Mouse (Mus musculus): ENCODE data around the gene Pde2a.

The Pde2a gene

DNA sequence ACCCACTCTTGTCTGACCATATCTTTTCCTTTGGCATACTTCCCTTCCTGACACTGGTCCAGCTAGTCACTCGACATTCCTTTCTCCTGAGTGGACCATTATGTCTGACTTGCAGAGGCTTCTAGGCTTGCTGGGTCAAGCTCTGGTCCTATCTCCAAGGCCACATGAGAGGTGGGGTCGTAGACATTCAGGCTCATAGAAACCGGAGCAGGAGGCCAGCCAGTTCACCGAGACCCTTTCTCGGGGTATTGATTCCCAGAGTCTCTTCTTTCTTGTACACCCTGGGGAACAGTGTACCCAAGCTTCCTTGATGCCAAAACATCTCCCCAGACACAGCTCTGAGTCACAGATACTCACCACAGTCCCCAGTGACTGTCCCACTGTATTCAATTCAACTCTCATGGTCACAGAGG, 52.9 kb downstream of the Pde2a start:
- no peak for DNase-seq (ENCODE audit: low spot score)

GRCm38 (mm10) chr7:101476028-101476427, 54.5 kb downstream of the Pde2a start:
- DNase-seq (ENCODE audit: low spot score) = no peak

DNA sequence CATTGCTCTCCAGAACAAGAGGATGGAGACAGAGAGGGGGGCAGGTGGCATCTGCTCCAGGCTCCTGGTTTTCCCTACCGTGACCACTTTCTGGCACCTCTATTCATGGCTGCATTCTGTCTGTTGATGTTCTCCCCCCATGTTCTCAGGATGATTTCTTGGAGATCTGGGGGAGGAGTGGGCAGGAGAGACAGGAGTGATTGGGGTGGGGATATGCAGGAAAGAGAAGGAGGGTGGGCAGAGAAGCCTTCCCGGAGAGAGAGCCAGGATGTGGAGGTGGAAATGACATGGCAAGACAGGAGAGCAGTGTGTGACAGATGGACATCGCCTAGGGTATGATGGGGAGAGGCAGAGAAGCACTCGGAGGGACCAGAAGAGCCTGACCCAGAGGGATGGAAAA, 55.0 kb downstream of the Pde2a start:
- no peak for DNase-seq (ENCODE audit: low spot score)

DNA sequence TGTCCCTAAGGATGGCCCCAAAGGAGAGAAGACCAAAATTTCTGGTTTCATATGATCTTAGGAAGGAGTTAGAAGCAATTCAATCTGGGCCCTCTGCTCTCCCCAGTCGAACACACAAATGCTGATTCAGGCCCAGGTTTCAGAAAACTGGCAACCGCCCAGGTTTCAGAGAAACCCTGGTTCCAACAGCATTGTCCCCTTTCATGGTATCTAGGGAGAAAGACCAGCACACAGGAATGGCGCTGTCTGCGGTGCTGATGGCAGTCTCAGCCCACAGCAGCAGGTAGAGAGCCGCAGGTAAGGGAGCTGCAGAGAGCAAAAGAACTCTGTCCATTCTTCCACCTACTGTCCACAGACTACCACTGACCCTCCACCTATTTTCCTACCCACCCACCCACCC, 55.7 kb downstream of the Pde2a start:
- DNase-seq (ENCODE audit: low spot score) = no peak

DNA sequence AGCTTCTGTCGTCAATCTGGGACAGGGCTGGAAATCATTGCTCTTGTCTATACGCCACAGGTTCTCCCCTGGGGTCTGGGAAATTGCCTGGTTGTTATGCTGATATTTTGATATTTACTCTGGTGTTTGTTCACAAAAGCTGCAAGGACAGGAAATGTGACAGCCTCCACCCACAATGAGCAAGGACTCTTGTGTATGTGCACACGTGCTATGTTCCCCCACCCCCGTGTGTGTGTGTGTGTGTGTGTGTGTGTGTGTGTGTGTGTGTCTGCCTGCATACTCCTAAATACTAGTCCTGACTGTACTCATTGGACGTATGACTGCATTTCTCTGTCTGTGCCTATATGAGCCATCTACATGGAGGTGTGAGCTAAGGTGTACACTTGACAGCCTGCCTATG, 56.6 kb downstream of the Pde2a start:
- DNase-seq (ENCODE audit: low spot score) = no peak

DNA sequence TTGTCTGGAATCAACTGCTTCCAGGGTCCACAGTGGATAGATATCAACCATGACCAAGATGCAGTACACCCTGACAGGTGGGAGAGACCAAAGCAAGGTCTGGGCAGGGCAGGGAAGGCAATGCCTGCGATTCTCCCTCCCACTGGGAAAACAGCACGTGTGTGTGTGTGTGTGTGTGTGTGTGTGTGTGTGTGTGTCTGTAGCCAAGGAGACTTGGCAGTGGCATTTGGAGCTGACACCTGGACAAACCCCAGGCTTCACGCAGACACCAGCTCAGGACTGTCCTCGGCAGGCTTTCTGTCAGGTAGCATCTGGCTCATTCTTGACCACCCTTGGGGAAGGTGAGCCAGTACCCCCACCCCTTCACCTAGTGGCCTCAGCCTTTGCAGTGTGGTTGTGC, 58.4 kb downstream of the Pde2a start:
- DNase-seq (ENCODE audit: low spot score) = no peak

GRCm38 (mm10) chr7:101480671-101481070, 59.2 kb downstream of the Pde2a start:
- DNase-seq (ENCODE audit: low spot score) = no peak

DNA sequence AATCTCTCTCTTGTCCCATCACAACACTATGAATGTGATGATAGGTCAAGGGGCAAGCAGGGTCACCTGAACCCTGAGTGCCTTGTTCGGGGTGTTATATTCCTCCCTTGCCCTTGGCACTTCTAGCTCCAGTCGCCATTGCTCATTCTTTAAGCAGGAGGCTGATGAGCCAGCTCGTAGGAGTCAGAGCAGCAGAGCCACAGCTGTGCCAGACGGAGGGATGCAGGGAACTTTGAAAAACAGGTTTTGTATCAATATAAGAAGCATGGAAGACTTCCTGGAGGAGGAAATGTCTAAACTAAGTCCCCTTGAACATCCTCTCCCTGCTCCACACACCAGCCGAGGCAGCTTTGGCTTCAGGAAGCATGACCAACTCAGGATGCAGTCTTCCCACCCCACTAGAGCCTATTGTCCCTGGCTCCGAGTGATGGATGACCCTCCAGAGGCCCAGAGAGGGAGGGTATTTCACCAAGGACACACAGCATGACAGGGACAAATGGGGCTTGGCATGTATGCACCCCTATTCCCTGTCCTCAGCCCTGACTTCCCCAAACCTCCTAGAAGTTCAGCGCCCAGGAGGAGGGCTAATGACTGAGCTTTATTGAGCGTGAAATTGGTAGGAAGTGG, 60.5 kb downstream of the Pde2a start:
- no peak for DNase-seq (ENCODE audit: low spot score)

GRCm38 (mm10) chr7:101482499-101483081, 61.1 kb downstream of the Pde2a start:
- DNase-seq (ENCODE audit: low spot score) = no peak

GRCm38 (mm10) chr7:101483498-101484115, 62.1 kb downstream of the Pde2a start:
- DNase-seq (ENCODE audit: low spot score) = no peak

DNA sequence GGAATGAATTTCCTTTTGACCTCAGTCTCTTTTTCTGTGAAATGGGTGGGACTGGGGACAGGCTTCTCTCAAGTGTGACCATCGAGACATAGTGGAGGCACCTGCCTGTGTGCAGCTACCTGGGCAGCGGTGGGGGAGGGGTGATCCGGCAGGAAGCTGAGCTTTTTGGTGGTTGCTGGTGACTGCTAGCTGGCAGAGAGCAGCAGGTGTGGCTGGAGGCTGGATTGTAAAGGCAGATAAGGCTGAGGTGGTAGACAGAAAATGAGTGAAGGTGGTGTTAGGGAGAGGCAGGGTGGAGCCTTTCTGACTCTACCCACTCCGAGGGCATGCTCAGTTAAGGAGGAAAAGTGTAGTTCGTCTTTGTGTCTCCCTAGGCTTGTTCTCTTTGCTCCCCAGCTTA, 65.6 kb downstream of the Pde2a start:
- no peak for DNase-seq (ENCODE audit: low spot score)

- no peak for DNase-seq (ENCODE audit: low spot score)
These were observed 69.5 kb downstream of the Pde2a start for GRCm38 (mm10) chr7:101490952-101491351.

DNA sequence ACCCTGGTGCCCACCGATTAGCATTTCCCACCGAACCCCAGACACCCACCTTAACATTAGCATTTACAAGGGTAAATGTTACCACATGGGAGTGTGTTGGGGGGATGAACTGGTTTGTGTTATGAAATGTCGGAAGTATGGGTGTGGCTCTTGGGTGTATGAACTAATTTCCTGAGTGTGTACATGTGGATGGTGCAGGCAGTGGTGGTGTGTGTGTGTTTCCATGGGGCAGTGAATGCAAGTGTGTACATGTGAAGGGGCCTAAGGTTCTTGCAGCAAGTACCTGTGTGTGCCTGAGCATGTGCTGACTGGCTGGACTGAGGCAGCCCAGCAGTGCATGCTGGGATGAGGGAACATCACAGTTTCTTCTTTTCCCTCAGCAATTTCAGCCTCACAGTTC, 76.9 kb downstream of the Pde2a start:
- no peak for DNase-seq (ENCODE audit: low spot score)

DNA sequence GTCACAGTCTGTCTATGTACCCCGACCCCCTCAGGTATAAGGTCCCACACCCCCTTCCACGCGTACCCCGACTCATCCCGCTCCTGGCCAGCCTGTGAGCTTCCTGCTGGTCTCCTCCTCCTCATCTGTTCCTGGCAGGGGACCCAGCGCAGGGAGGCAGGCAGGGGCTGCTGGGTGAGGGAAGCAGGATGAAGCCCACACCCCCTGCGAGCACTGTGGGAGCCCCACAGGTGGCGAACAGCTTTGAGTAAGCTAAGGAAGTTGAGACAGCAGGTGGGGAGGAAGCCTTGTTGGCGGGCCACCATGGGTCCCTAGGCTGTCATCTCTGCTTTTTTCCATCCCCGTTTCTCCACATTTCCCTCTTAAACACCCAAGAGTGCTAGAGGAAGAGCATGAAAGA, 77.8 kb downstream of the Pde2a start:
- no peak for DNase-seq (ENCODE audit: low spot score)

DNA sequence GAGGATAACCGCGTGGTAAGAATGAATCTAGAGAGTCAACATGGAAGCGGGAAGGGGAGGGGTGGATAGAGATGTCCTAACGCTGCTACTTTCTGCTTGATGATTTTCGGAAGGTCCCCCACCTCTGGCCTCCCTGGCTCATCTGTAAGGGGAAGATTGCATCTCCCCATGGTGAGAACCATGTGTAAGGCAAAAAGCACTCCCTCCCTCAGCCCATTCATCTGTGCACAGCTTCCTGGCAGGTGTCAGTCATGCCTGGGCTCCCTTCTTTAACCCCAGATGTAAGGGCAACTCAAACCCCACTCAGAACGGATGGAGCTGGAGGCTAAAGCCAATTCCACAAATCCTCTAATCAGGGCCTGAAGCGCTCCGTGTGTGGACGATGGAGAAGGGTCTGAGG, 78.2 kb downstream of the Pde2a start:
- no peak for DNase-seq (ENCODE audit: low spot score)

DNA sequence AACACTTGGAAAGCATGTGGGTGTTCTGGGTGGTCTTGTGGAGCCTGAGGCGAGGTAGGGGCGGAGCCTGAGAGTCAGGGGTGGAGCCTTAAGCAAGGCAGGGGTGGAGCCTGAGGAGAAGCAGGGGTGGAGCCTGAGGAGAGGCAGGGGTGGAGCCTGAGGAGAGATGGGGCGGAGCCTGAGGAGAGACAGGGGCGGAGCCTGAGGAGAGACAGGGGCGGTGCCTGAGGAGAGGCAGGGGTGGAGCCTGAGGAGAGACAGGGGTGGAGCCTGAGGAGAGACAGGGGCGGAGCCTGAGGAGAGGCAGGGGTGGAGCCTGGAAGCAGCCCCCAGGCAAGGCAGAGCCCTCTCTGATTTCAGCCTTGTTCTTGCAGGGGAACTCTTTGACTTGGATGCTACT, 79.7 kb downstream of the Pde2a start:
- DNase-seq (ENCODE audit: low spot score) = no peak

DNA sequence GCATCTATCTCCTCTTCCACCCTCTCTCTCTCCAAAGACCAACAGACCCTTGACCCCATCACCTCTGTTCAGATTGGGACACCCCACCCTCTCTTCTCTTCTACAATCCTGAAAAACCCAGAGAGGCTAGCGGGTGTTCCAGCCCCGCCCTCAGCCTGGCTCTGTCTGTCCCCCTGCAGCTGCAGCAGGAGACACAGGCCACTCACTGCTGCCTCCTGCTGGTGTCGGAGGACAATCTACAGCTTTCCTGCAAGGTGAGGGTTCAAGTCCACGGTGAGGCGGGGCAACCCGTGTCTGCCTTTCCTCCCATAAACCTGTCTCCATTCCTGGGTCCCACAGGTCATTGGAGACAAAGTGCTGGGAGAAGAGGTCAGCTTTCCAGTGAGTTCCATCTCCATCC, 80.2 kb downstream of the Pde2a start:
- DNase-seq (ENCODE audit: low spot score) = no peak

DNA sequence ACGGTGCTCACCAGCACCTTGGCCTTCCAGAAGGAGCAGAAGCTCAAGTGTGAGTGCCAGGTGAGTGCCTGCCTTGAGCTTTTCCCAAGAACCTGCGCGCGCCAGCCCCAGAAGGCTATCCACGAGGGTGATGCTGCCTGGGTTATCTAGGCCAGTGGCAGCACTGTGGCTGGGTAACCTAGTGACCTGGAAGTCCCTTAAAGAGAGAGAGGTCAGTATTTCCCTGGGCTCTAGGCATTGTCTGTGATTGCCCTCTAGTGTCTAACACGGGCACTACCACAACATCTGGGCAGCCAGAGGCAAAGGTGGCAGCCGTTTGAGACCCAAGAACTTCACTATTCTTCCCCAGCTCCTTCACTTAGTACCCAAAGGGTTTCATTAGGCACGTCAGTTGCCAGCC, 81.9 kb downstream of the Pde2a start:
- DNase-seq (ENCODE audit: low spot score) = peak; percentile 89

DNA sequence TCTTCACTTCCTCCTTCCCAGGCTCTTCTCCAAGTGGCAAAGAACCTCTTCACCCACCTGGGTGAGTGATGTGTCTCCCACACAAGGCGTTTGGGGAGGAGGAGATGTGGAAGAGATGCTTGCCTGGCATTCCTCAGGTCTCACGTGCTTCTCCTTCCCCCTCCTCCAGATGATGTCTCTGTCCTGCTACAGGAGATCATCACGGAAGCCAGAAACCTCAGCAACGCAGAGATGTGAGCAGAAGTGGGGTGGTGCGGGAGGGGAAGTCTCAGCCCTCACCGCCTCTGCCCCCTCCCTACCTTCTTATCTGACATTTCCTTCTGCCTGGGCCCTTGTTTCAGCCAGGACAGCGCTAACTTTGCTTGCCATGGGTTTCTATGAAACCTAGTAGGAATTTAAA, 82.3 kb downstream of the Pde2a start:
- no peak for DNase-seq (ENCODE audit: low spot score)

GRCm38 (mm10) chr7:101504507-101504906, 83.0 kb downstream of the Pde2a start:
- no peak for DNase-seq (ENCODE audit: low spot score)

GRCm38 (mm10) chr7:101509212-101509611, 87.7 kb downstream of the Pde2a start:
- no peak for DNase-seq (ENCODE audit: low spot score)

DNA sequence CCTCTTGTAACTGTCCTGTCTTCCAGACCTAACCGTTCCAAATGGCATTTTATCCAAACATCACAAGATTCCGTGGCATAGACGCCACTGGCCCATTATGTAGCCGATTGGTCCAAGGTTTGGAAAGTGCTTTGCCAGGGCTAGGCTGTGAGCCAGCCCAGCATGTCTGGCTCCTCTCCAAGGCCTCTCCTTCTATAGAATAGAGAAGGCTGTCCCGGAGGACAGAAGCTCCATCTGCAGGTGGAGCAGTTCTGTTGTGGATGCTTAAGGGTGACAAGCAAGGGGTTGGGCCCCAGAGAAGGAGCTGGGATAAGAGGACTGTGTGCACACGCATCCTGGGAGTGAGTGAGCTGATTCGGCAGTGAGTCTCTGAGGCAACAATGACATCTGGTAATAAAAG, 92.2 kb downstream of the Pde2a start:
- DNase-seq (ENCODE audit: low spot score) = no peak

DNA sequence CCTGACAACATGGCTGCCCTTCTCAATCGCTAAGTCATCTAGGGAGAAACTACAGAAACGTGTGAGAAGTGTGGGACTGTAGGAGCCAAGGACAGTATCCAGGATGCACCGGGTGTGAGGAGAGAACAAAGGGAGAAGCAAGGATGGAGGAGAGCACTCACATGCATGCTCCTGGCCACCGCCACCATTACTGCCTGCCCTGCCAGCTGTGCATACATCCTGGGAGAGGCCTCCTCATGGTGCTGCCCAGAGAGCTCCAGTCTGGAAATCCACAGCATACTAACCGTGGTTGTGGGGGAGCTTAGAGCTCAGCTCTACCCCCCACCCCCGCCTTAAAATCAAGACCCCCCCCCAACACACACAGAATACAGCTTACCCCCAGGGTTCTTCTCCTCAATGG, 93.3 kb downstream of the Pde2a start:
- no peak for DNase-seq (ENCODE audit: low spot score)

DNA sequence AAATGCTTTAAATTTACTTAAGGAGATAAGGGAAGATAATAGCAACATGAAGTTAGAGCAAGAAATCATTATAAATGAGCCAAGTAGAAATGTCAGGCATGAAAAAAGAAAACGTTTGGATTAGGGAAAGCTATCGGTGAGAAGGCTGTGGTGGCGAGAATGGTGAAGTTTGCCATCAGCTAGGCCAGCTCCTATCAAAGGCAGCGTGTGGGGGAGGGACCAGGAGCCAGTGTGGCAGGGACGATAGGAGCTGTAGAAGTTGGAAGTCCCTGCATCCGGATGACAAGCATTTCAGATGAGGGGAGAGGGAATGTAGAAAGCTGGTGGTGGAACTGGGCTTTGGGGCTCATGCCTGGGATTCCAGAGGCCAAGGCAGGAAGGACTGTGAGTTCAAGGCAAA, 93.8 kb downstream of the Pde2a start:
- no peak for DNase-seq (ENCODE audit: low spot score)

Measured in retina, embryonic 14.5 days (tissue).